Mouse (Mus musculus) layer of hippocampus, postnatal 25 days (tissue): ENCODE measurements at regions not wholly inside any gene's neighbourhood (a gene's known extent, or its start where the extent isn't known, plus 50 kb on each side); places are given as distances from the start of the nearest gene placed in this dataset.

Source experiments
- DNase-seq, 2 experiments: peaks; one replicate each; pipeline ENCODE4 v3.0.0; 2022; ENCODE audit warnings: mixed read lengths in 2 of 2, low spot score in 1 of 2; ENCODE audit errors: extremely low spot score in 1 of 2

DNA sequence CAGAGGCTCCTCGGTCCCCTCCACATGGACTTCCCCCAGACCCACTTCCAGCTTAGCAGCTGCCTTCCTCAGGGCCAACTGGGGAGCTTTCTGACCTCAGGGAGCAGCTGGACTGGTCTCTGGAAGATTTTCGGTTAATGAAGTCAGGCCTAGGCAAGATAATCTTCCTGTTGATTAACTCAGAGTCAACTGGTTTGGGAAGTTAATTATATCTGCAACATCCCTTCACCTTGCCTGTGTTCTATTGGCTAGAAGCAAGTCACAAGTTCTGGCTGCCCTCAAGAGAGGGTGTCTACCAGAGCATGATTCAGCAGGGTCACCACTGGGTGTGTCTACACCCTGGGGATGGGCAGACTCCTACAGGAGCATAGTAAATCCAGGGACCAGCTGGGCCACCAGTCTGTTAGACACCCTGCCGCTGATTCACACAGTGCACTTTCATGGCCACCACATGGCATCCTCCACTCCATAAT is 53.9 kb upstream of the Maml3 start:
- DNase-seq, result no peak

DNA sequence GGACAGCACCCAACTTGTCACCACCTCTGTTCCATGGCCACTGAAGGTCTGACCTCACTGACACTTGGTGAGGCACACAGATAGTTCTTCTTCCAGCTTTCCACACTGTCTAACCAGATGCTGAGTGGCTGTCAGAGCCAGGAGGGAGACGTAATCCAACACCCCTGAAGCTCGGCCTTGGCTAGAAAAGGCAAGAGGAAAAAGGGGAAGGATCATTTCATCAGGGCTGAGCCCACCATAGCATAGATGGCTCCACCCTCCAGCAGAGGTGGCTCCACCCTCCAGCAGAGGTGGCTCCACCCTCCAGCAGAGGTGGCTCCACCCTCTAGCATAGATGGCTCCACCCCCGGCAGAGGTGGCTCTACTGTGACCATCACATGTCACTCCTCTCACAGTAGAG is 56.8 kb upstream of the Maml3 start:
- DNase-seq, result no peak

DNA sequence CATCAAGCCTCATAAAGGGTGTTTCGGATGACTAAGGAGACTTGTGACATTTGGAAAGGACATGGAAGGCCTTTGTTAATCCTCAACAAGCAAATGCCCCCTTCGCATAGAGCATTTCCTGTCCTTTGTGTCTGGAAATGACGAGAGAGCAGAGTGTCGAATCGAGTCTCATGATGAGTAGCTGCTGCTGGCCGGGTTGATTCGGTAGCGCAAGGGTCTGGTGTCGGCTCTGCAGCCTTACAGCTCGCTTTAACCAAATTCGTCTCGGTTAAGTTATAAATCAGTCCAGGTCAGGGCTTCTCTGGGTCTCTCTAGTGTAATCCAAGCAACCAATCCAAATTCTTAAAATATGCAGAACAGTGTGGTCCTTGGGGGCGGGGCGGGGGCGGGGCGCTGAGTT is 59.1 kb upstream of the Maml3 start:
- DNase-seq, result no peak

GRCm38 (mm10) chr3:52167420-52167819 is 62.5 kb upstream of the Maml3 start:
- DNase-seq, result no peak

- DNase-seq, result no peak
Observed at GRCm38 (mm10) chr3:52170847-52171246, 66.0 kb upstream of the Maml3 start.

GRCm38 (mm10) chr3:52171303-52171702 is 66.4 kb upstream of the Maml3 start:
- DNase-seq, result no peak

GRCm38 (mm10) chr3:52173490-52173889 is 68.6 kb upstream of the Maml3 start:
- DNase-seq, result no peak

DNA sequence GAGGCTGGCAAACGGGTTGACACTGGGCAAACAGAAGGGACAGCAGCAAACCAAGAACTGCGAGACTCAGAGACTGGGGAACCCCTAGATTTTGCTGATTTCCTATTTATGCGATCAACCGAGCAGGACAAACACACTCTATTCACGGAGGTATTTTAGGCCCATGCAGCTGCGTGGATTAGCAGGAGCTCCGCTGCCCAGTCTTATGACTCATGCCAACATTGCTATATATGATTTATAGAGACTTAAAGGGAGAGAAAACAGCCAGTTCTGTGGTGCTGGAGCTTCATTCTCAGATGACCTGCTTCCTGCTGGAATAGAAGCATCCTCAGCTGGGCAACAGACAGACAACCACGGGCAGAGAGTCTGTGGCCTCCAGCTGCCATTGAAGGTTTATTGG is 71.2 kb upstream of the Maml3 start:
- no peak for DNase-seq

DNA sequence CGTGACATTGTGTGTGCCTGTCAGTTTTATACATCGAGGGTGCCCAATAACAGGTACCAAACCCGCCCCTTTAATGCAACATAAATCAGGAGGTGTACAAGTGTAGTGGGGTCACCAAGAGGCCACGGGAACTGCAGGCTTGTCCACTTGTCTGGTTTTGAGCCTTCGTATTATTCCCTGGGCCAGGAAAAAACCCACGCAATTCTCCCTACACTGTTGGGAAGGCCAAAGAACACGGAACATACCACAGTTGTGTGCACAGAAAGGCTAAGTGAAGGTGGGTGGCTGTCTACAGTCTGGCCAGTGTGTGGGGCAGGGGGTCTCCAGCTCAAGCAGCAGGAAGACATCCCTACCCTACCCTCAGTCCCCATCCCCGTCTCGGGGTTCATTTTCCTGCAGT is 74.0 kb upstream of the Maml3 start:
- no peak for DNase-seq

DNA sequence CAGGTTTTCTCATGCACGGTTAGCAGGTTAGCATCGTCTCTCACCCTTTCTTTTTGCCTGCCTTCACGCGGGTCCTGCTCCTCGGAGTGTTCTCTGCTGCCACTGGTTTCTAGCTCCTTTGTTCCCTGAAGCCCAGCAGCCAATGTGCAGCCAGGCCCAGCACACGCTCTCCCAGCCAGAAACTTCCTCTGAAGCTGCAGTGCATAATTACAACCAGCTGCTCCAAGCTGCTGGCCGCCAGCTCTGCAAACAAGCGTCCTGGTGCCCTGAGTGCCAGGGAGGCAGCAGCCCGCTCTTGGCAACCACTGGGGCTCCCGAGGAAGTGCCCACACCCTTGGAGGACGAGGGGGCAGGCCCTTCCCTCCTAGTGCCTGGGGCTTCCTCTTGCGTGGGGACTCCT is 74.8 kb upstream of the Maml3 start:
- peak; percentile 28 to 31 for DNase-seq

- DNase-seq, result no peak
Observed at GRCm38 (mm10) chr3:52180306-52180705, 75.4 kb upstream of the Maml3 start.

- DNase-seq, result peak in 1 of 2 experiments; percentile 30
Observed at GRCm38 (mm10) chr3:52180785-52181184, 75.9 kb upstream of the Maml3 start.

DNA sequence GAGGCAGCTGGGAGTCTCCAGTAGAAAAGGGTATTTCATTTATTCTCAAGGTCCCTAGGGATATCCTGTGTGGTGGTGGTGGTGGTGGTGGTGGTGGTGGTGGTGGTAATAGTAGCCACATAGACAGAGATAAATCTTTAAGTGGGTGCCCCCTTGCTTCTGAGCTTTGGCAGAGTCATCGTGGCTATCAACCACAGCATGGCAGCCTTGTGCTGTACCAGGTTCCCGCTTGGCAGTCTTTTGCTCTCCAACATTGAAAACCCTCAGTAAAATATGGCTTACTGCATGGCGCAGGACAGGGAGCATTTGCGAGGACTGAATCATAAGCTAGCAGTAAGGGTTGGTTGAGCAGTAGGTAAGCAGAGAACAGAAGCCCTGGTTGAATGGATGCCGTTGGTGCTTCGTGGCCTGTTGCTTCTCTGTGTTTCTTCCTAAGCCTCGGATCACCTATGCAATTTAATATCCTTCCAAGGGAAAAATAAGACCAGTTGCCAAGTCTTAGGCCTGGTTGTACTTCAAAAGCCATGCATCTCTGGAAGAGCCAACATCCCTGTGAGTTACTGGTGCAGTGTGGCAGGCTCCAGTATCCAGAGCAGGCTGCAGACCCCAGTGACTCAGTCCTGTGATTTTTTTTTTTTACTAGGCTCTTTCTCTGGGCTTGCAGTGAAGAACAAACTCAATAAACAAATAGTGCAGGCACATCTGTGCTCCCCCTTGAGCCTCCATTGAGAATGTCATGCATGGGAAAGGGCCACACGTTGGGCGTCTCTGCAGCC is 76.6 kb upstream of the Maml3 start:
- DNase-seq, result no peak

DNA sequence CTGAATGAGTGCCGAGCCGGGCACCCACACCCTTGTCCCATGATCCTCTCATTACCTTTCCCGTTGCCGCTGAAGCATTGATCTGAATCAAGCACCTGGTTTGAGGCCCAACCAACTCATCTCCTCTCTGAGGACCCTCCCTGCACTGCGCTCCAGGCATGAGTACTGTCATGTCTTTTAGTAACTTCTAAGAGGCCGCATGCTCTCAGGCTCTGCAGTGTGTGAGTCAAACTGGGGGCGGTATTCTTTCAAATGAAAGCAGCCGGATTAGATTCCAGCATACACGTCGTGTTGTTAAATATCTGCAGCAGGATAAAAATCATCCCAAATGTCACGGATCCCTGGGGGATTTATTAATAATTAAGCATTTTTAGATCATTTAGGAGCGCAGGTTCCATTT is 79.4 kb upstream of the Maml3 start:
- DNase-seq, result no peak

DNA sequence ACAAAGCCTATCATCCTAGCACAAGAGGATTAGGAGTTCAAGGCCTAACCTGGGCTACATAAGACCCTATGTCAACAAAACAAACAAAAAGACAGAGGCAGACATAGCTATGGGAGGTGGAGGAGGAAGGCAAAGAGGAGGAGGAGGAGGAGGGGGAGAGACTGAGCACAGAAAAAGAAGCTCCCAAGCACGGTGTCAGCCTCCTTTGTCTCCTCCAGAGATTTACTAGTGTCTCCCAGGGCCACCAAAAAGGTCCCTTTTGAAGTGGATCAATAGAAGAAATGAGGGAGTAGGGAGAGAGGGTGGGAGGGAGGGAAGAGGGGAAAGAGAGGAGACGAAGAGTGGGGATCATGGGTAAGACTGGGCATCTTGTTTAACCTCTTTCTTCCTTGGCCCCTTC is 80.5 kb upstream of the Maml3 start:
- DNase-seq, result no peak

- DNase-seq, result no peak
Observed at GRCm38 (mm10) chr3:52187401-52187801, 80.7 kb upstream of the Foxo1 start.

GRCm38 (mm10) chr3:52188303-52188702 is 79.8 kb upstream of the Foxo1 start:
- DNase-seq, result no peak

DNA sequence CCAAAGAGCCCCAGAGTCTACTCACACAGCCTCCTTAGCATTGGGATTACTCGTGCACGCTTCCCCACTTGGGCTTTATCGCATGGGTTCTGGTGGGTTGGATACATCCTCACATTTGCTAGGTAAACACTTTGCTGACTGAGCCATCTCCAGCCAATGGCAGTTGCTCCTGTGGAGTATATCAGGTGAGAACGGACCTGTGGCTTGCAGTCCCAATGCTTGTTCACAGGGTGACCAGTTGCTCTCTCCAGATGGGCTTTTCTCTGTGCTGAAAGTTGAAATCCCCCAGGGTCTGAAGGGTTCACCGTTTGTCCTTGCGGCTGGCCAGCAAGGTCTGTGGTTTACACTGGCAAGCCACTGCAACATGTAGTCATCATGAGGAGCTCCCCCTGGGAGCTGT is 79.1 kb upstream of the Foxo1 start:
- no peak for DNase-seq

DNA sequence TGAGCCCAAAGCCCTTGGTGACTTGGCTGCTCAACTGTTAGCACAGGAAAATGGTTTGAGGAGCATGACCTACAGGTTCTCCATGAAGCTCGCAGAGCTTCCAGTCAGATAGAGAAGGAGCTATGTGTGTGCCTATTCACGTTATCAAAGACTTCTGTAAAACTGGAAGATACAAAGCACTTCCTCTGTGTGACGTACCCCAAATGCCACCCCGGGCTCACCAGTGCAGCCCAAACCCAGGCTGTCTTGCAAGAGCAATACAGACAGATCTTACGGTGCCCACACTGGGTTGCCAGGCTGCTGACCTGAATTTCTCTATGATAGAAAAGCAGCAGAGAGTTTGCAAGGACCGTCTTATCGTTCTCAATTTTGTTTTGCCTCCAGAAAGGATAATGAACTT is 78.1 kb upstream of the Foxo1 start:
- DNase-seq, result no peak

- DNase-seq, result no peak
Observed at GRCm38 (mm10) chr3:52193026-52193425, 75.1 kb upstream of the Foxo1 start.

- no peak for DNase-seq
Observed at GRCm38 (mm10) chr3:52194216-52194615, 73.9 kb upstream of the Foxo1 start.

- DNase-seq, result no peak
Observed at GRCm38 (mm10) chr3:52195486-52195885, 72.7 kb upstream of the Foxo1 start.
